Mouse (Mus musculus) stomach, embryonic 14.5 days (tissue): Measurements from ENCODE around the gene Tmem18. TPM values are rescaled to one million over a fixed set of nuclear protein-coding genes. Genes with fewer than 3 reads are reported as not detected.
A peak's percentile ranks its signal among the peaks of the same experiment; 100 is the strongest.

Source experiments
- ATAC-seq: fragments of 200-750 bp; cut with Nextera tagmentation; 2 replicates; pipeline ENCODE4 v1.8.0; 2017; ENCODE audit warnings: low read depth, moderate TSS enrichment; ENCODE audit not compliant: insufficient number of reproducible peaks, insufficient read depth, low FRiP score
- H3K27ac ChIP-seq: fragments of 300-500 bp; sonication (generic); 2 replicates; pipeline ENCODE4 v1.5.1; 2014; ENCODE audit warnings: mild to moderate bottlenecking, low read length, moderate library complexity, mixed read lengths
- H3K27me3 ChIP-seq: fragments of 300-500 bp; sonication (generic); 2 replicates; pipeline ENCODE4 v1.6.1; 2014; ENCODE audit warnings: low read length, control low read depth, mixed read lengths; ENCODE audit not compliant: control insufficient read depth, insufficient read depth
- H3K36me3 ChIP-seq: fragments of 300-500 bp; sonication (generic); 2 replicates; pipeline ENCODE4 v1.6.1; 2014; ENCODE audit warnings: mild to moderate bottlenecking, control low read depth, low read length, moderate library complexity, mixed read lengths; ENCODE audit not compliant: control insufficient read depth, insufficient read depth
- H3K4me1 ChIP-seq: fragments of 300-500 bp; sonication (generic); 2 replicates; pipeline ENCODE4 v1.6.1; 2014; ENCODE audit warnings: low read length, control low read depth, mixed read lengths; ENCODE audit not compliant: control insufficient read depth, insufficient read depth
- H3K4me2 ChIP-seq: fragments of 300-500 bp; sonication (generic); replicated peaks from 2 replicates; pipeline ENCODE4 v1.6.1; 2014; ENCODE audit warnings: low read depth, low read length, control low read depth
- H3K4me3 ChIP-seq: fragments of 300-500 bp; sonication (generic); 2 replicates; pipeline ENCODE4 v1.5.1; 2014; ENCODE audit warnings: low read depth, low read length, control low read depth
- H3K9ac ChIP-seq: fragments of 300-500 bp; sonication (generic); replicated peaks from 2 replicates; pipeline ENCODE4 v1.6.1; 2014; ENCODE audit warnings: low read depth, mild to moderate bottlenecking, control low read depth, low read length, moderate library complexity, mixed read lengths
- H3K9me3 ChIP-seq: fragments of 300-500 bp; sonication (generic); 2 replicates; pipeline ENCODE4 v1.6.1; 2016; ENCODE audit warnings: low read depth, low read length, control low read depth; ENCODE audit not compliant: control insufficient read depth
- whole genome bisulfite sequencing: fragments of 180-500 bp; shearing (Covaris S2); extraction: QIAGEN DNeasy Blood & Tissue Kit; methylation state at CpG from one replicate; pipeline ENCODE4 v1.1.7; 2014; 5-methylcytosine and 5-hydroxymethylcytosine counted together
- polyA plus RNA-seq: library from polyadenylated mRNA; unstranded; fragments of >200 nt; fragmentation: Nextera tagmentation; extraction: Ambion mirVana; gene quantifications from 2 replicates; pipeline ENCODE4 v1.2.1, GENCODE M21; 2014

Tmem18 gene
- polyA plus RNA-seq = 24.5 and 27.4 TPM in 2 replicates

GRCm38 (mm10) chr12:30584356-30584740 lies at the start of gene Tmem18:
Gene Tmem18 (plus strand): TSS chr12:30584426.
- peak; percentile 90 for ATAC-seq
- Histone ChIP-seq H3K36me3 (peaks cover 9% of the 10 kb centered on the region; the same call in 1 of the 2 replicates), H3K4me1 (peaks cover 6% of the 10 kb centered on the region; the same call in 1 of the 2 replicates), H3K27me3 (no peaks in the 10 kb centered on the region), H3K9me3 (no peaks in the 10 kb centered on the region), H3K27ac (peak within 1 kb of the TSS; percentile 88), H3K4me2 (peak within 1 kb of the TSS; percentile 60), H3K9ac (peak within 1 kb of the TSS; percentile 73), H3K4me3 (peak within 1 kb of the TSS; percentile 64)
- WGBS = under 1% methylated on average over 35 of the region's 35 CpGs

- no peak overlapping the region for H3K27ac ChIP-seq
- no peak overlapping the region for H3K4me2 ChIP-seq
- no peak overlapping the region for H3K4me3 ChIP-seq
- ATAC-seq = no peak
- no peaks in the 10 kb centered on the region for H3K4me1 ChIP-seq
- H3K27me3 ChIP-seq = no peaks in the 10 kb centered on the region
- H3K9me3 ChIP-seq = no peaks in the 10 kb centered on the region
- no peak overlapping the region for H3K9ac ChIP-seq
- H3K36me3 ChIP-seq = no peaks in the 10 kb centered on the region
These were observed 26.9 kb upstream of the Tmem18 start for GRCm38 (mm10) chr12:30557349-30557748.

GRCm38 (mm10) chr12:30561411-30561810 lies 22.8 kb upstream of the Tmem18 start:
- H3K27me3 ChIP-seq = no peaks in the 10 kb centered on the region
- no peaks in the 10 kb centered on the region for H3K9me3 ChIP-seq
- H3K27ac ChIP-seq = no peak overlapping the region
- H3K4me1 ChIP-seq = no peaks in the 10 kb centered on the region
- no peak for ATAC-seq
- H3K4me3 ChIP-seq = no peak overlapping the region
- 9% methylated on average over 11 of the region's 11 CpGs for WGBS
- no peak overlapping the region; the same call in 1 of the 2 replicates for H3K4me2 ChIP-seq
- no peak overlapping the region for H3K9ac ChIP-seq
- no peaks in the 10 kb centered on the region for H3K36me3 ChIP-seq

GRCm38 (mm10) chr12:30572075-30572474 lies 12.2 kb upstream of the Tmem18 start:
- no peak overlapping the region for H3K27ac ChIP-seq
- 58% methylated on average over 4 of the region's 4 CpGs for WGBS
- H3K36me3 ChIP-seq = no peaks in the 10 kb centered on the region
- no peak overlapping the region for H3K4me2 ChIP-seq
- no peaks in the 10 kb centered on the region for H3K4me1 ChIP-seq
- H3K9me3 ChIP-seq = no peaks in the 10 kb centered on the region
- no peak for ATAC-seq
- no peak overlapping the region for H3K9ac ChIP-seq
- no peak overlapping the region for H3K4me3 ChIP-seq
- no peaks in the 10 kb centered on the region for H3K27me3 ChIP-seq

- no peaks in the 10 kb centered on the region for H3K9me3 ChIP-seq
These were observed 8.3 kb upstream of the Tmem18 start for GRCm38 (mm10) chr12:30575952-30576351.

GRCm38 (mm10) chr12:30578019-30578418 lies 6.2 kb upstream of the Tmem18 start:
- Histone ChIP-seq H3K36me3 (no peaks in the 10 kb centered on the region), H3K9ac (no peak overlapping the region), H3K27ac (no peak overlapping the region), H3K4me2 (no peak overlapping the region), H3K27me3 (no peaks in the 10 kb centered on the region), H3K9me3 (no peaks in the 10 kb centered on the region), H3K4me1 (no peaks in the 10 kb centered on the region), H3K4me3 (no peak overlapping the region)
- WGBS = 15% methylated on average over 5 of the region's 5 CpGs
- peak; percentile 63; the same call in 1 of the 2 replicates for ATAC-seq

More at GRCm38 (mm10) chr12:30575952-30576351, 8.3 kb upstream of the Tmem18 start:
- H3K36me3 ChIP-seq = no peaks in the 10 kb centered on the region
- 87% methylated on average over 3 of the region's 3 CpGs for WGBS
- no peaks in the 10 kb centered on the region for H3K27me3 ChIP-seq
- no peak for ATAC-seq
- no peak overlapping the region for H3K27ac ChIP-seq
- no peaks in the 10 kb centered on the region for H3K4me1 ChIP-seq
- H3K4me3 ChIP-seq = no peak overlapping the region
- H3K9ac ChIP-seq = no peak overlapping the region
- H3K4me2 ChIP-seq = no peak overlapping the region

GRCm38 (mm10) chr12:30581277-30581676 lies 2.9 kb upstream of the Tmem18 start:
- Histone ChIP-seq H3K9ac (no peak overlapping the region), H3K27me3 (no peaks in the 10 kb centered on the region), H3K4me2 (no peak overlapping the region), H3K9me3 (no peaks in the 10 kb centered on the region), H3K36me3 (no peaks in the 10 kb centered on the region), H3K4me1 (peaks cover 6% of the 10 kb centered on the region; the same call in 1 of the 2 replicates), H3K27ac (no peak overlapping the region), H3K4me3 (no peak overlapping the region)
- no peak for ATAC-seq
- 90% methylated on average over 10 of the region's 10 CpGs for WGBS

- ATAC-seq = peak; percentile 15; the same call in 1 of the 2 replicates
- WGBS = 18% methylated on average over 12 of the region's 12 CpGs
These were observed 455 bp upstream of the Tmem18 start for GRCm38 (mm10) chr12:30583586-30584355.

More at GRCm38 (mm10) chr12:30583586-30584355, 455 bp upstream of the Tmem18 start:
- Histone ChIP-seq H3K4me2 (peak overlapping the region; percentile 44), H3K27me3 (no peaks in the 10 kb centered on the region), H3K36me3 (peaks cover 5% of the 10 kb centered on the region; the same call in 1 of the 2 replicates), H3K4me1 (peaks cover 6% of the 10 kb centered on the region; the same call in 1 of the 2 replicates), H3K9me3 (no peaks in the 10 kb centered on the region), H3K9ac (peak overlapping the region; percentile 73), H3K27ac (peak overlapping the region; percentile 88), H3K4me3 (peak overlapping the region; percentile 64)
